Mouse (Mus musculus): ENCODE results near the gene Fam102b. TPM values are rescaled to one million over a fixed set of nuclear protein-coding genes. Genes with fewer than 3 reads are reported as not detected.

Fam102b gene
- polyA plus RNA-seq, 1 experiment = 3.0 TPM

DNA sequence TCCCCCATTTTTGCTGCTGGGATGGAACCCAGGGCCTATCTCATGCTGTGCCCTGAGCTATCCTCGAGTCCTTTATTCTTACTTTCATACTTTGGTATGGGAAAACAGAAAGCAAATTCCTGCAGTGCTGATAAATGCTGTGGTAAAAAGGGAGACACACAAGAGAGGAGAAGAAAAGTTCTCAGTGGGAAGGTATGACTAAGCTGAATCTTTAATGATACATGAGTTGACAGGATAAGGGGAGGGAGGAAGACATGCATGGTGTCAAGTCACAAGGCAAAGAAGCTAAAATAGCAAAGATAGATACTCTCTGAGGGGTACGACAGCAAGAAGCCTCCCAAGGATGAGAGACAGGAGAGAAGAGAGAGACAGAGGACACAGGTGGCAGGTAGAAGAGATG, 32.0 kb downstream of the Fam102b start:
- Histone ChIP-seq H3K27me3 (ENCODE audit: control insufficient read depth, insufficient read depth, low read length) (no peaks in the 10 kb centered on the region), H3K4me1 (ENCODE audit: control insufficient read depth, insufficient read depth, insufficient read length, low read length) (no peaks in the 10 kb centered on the region), H3K27ac (ENCODE audit: insufficient read depth, low read depth, low read length) (no peak overlapping the region), H3K36me3 (ENCODE audit: control insufficient read depth, insufficient read depth, low read length) (peaks cover 10% of the 10 kb centered on the region), H3K4me3 (ENCODE audit: low read depth, low read length) (no peak overlapping the region)
- TF ChIP-seq CTCF (IDR thresholded peaks at IDR 0.05; ENCODE audit: extremely low read depth, insufficient read length, insufficient replicate concordance, low read depth, low read length) = no peak
- TF ChIP-seq POLR2A (IDR thresholded peaks at IDR 0.05; ENCODE audit: low read depth, low read length) = no peak
- 81% methylated on average over 2 of the region's 2 CpGs for WGBS

DNA sequence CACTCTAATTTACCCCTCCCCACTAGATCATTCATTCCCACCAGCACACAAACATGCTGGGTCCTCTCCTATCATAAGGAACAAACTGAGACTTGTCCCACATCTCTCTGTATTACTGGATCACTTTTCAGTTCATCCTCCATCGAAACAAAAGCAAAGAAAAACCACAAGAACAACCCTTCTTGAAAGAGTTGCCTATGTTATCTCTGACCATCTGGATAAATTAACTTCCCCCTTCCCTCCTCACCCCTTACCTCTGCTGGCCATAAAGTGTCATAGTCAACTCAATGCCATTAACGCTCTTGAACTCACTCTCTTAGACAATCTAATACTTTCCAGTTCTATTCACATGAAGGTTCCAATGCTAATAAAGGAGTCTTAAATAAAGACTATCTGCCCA, 32.9 kb downstream of the Fam102b start:
- Histone ChIP-seq H3K27me3 (ENCODE audit: control insufficient read depth, insufficient read depth, low read length) (no peaks in the 10 kb centered on the region), H3K36me3 (ENCODE audit: control insufficient read depth, insufficient read depth, low read length) (peaks cover 10% of the 10 kb centered on the region), H3K4me3 (ENCODE audit: low read depth, low read length) (no peak overlapping the region), H3K27ac (ENCODE audit: insufficient read depth, low read depth, low read length) (no peak overlapping the region), H3K4me1 (ENCODE audit: control insufficient read depth, insufficient read depth, insufficient read length, low read length) (no peaks in the 10 kb centered on the region)
- 83% methylated on average over 2 of the region's 2 CpGs for WGBS
- TF ChIP-seq POLR2A (IDR thresholded peaks at IDR 0.05; ENCODE audit: low read depth, low read length) = no peak
- TF ChIP-seq CTCF (IDR thresholded peaks at IDR 0.05; ENCODE audit: extremely low read depth, insufficient read length, insufficient replicate concordance, low read depth, low read length) = no peak

- WGBS = 73% methylated on average over 9 of the region's 9 CpGs
- no peaks in the 10 kb centered on the region for H3K4me1 ChIP-seq (ENCODE audit: control insufficient read depth, insufficient read depth, insufficient read length, low read length)
- H3K27me3 ChIP-seq (ENCODE audit: control insufficient read depth, insufficient read depth, low read length) = no peaks in the 10 kb centered on the region
- TF ChIP-seq CTCF (IDR thresholded peaks at IDR 0.05; ENCODE audit: extremely low read depth, insufficient read length, insufficient replicate concordance, low read depth, low read length) (no peak), POLR2A (IDR thresholded peaks at IDR 0.05; ENCODE audit: low read depth, low read length) (no peak)
- H3K36me3 ChIP-seq (ENCODE audit: control insufficient read depth, insufficient read depth, low read length) = peaks cover 10% of the 10 kb centered on the region
- H3K27ac ChIP-seq (ENCODE audit: insufficient read depth, low read depth, low read length) = no peak overlapping the region
- no peak overlapping the region for H3K4me3 ChIP-seq (ENCODE audit: low read depth, low read length)
Observed at GRCm38 (mm10) chr3:108989971-108990548, 37.3 kb downstream of the Fam102b start.

DNA sequence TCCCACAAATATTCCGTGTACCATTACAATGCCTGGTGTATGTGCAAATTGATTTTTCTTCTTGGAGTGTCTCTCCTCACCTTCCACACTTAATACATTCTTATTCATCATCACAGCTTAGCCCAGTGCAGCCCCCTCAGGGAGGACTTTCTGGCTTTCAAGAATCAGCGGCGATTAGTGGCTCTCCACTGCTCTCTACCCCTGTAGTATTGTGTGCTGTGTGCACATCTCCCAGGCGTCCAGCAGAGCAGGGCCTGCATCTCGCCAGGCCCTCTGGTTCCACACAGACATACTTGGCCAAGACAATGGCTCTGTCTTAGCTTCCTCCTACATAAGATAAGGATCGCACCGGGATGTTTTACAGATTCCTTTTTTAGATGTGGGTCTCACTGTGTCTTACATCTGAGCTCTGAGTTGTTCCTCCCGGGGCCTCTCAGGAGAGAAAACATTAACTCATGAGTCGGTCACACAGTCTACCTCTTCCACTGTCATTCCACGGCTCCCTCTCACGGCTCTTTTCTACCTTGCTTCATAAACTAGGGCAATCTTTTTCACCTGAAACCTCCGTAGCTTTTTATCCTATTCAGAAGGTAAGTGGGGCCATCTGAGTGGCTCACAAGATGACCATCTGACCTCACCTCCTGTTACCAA, 40.3 kb downstream of the Fam102b start:
- Histone ChIP-seq H3K27ac (ENCODE audit: insufficient read depth, low read depth, low read length) (no peak overlapping the region), H3K27me3 (ENCODE audit: control insufficient read depth, insufficient read depth, low read length) (no peaks in the 10 kb centered on the region), H3K4me1 (ENCODE audit: control insufficient read depth, insufficient read depth, insufficient read length, low read length) (no peaks in the 10 kb centered on the region), H3K36me3 (ENCODE audit: control insufficient read depth, insufficient read depth, low read length) (peaks cover 8% of the 10 kb centered on the region; the same call in 1 of the 2 replicates), H3K4me3 (ENCODE audit: low read depth, low read length) (no peak overlapping the region)
- TF ChIP-seq POLR2A (IDR thresholded peaks at IDR 0.05; ENCODE audit: low read depth, low read length) (no peak), CTCF (IDR thresholded peaks at IDR 0.05; ENCODE audit: extremely low read depth, insufficient read length, insufficient replicate concordance, low read depth, low read length) (no peak)
- 78% methylated on average over 12 of the region's 12 CpGs for WGBS

GRCm38 (mm10) chr3:108986534-108986933, 40.9 kb downstream of the Fam102b start:
- TF ChIP-seq POLR2A (IDR thresholded peaks at IDR 0.05; ENCODE audit: low read depth, low read length) = no peak
- TF ChIP-seq CTCF (IDR thresholded peaks at IDR 0.05; ENCODE audit: extremely low read depth, insufficient read length, insufficient replicate concordance, low read depth, low read length) = no peak
- 88% methylated on average over 1 of the region's 1 CpGs for WGBS
- Histone ChIP-seq H3K27me3 (ENCODE audit: control insufficient read depth, insufficient read depth, low read length) (no peaks in the 10 kb centered on the region), H3K36me3 (ENCODE audit: control insufficient read depth, insufficient read depth, low read length) (peaks cover 7% of the 10 kb centered on the region; the same call in 1 of the 2 replicates), H3K27ac (ENCODE audit: insufficient read depth, low read depth, low read length) (no peak overlapping the region), H3K4me3 (ENCODE audit: low read depth, low read length) (no peak overlapping the region), H3K4me1 (ENCODE audit: control insufficient read depth, insufficient read depth, insufficient read length, low read length) (no peaks in the 10 kb centered on the region)

DNA sequence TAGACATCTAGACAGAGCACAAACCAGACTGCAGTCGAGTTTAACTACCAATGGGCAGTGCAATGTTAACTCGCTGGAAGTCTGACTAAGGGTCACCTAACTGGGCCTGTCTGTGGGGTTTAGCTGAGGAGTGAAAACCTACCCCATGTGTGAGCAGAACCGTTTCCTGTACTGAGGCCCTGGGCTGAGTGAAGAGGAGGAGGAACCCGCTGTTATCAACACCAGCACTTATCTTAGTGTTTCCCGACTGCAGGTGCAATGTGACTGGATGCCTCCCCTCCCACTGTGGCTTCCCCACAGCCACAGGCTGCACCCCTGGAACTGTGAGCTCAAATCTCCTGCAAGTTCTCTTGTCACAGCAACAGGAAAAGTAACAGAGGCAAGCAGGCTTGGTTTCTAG, 43.4 kb downstream of the Fam102b start:
- Histone ChIP-seq H3K4me1 (ENCODE audit: control insufficient read depth, insufficient read depth, insufficient read length, low read length) (no peaks in the 10 kb centered on the region), H3K27me3 (ENCODE audit: control insufficient read depth, insufficient read depth, low read length) (no peaks in the 10 kb centered on the region), H3K27ac (ENCODE audit: insufficient read depth, low read depth, low read length) (no peak overlapping the region), H3K4me3 (ENCODE audit: low read depth, low read length) (no peak overlapping the region), H3K36me3 (ENCODE audit: control insufficient read depth, insufficient read depth, low read length) (peaks cover 6% of the 10 kb centered on the region)
- WGBS = 26% methylated on average over 5 of the region's 5 CpGs
- TF ChIP-seq CTCF (IDR thresholded peaks at IDR 0.05; ENCODE audit: extremely low read depth, insufficient read length, insufficient replicate concordance, low read depth, low read length) (no peak), POLR2A (IDR thresholded peaks at IDR 0.05; ENCODE audit: low read depth, low read length) (no peak)

GRCm38 (mm10) chr3:108981946-108982345, 45.5 kb downstream of the Fam102b start:
- Histone ChIP-seq H3K4me1 (ENCODE audit: control insufficient read depth, insufficient read depth, insufficient read length, low read length) (no peaks in the 10 kb centered on the region), H3K27me3 (ENCODE audit: control insufficient read depth, insufficient read depth, low read length) (no peaks in the 10 kb centered on the region), H3K27ac (ENCODE audit: insufficient read depth, low read depth, low read length) (no peak overlapping the region), H3K4me3 (ENCODE audit: low read depth, low read length) (no peak overlapping the region), H3K36me3 (ENCODE audit: control insufficient read depth, insufficient read depth, low read length) (peaks cover 10% of the 10 kb centered on the region)
- WGBS = 77% methylated on average over 6 of the region's 6 CpGs
- TF ChIP-seq POLR2A (IDR thresholded peaks at IDR 0.05; ENCODE audit: low read depth, low read length) = no peak
- no peak for TF ChIP-seq CTCF (IDR thresholded peaks at IDR 0.05; ENCODE audit: extremely low read depth, insufficient read length, insufficient replicate concordance, low read depth, low read length)

Data from small intestine, adult 2 months (tissue).